Mouse (Mus musculus) CD8-positive naive resting alpha-beta T cell, adult 2 months (primary cell): ENCODE data around the gene Gm29776.

Experiments
- DNase-seq, 2 experiments: peaks; one replicate each; pipeline ENCODE4 v3.0.0; 2022; ENCODE audit warnings: low read depth in 2 of 2, low spot score in 2 of 2

The Gm29776 gene

DNA sequence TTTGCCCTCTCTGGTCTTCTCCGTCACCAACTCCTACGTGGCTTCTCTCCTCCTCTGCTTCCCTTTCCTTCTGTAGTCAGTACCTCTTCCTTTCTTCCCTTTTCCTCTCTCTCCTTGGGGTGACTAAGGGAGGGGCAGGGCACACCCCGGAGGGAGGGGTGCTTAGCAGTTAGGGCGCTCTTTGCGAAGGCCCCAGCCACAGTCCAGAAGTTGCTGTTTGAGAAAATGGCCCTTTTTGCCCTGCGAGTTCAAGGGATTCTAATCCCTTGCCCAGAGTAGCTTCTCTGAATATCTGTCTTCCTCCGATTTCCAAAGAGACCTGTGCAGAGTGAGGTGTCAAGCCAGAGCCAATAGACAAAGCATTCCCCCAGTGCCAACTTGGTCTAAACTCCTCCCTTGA is 13.4 kb upstream of the Gm29776 start, which contains the start of gene Cebpe:
Gene Cebpe, minus strand, starts transcription at position 101 of the 400 bp plus-strand sequence.
- DNase-seq, result no peak

DNA sequence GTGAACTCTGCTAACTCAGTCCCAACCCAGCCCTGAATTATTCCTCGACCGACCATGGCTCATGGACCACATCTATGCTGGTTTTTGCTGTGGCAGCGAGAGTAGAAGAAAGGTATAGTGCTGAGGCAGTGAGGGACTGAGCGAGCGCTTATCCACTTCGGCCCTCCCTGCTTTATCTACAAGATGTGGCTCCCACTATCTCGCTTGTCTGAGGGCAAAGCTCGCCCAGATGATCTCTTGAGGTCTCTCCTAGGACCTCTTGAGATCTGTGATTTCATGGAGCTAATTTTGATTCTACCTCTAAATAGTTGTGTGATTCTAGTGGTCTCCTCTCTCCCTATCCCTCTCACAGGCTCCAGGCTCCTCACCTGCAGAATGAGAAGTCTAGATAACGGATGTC is 10.4 kb upstream of the Gm29776 start:
- no peak for DNase-seq

- DNase-seq, result no peak
These were observed 8.1 kb upstream of the Gm29776 start for GRCm38 (mm10) chr14:54706589-54707320.

- DNase-seq, result no peak
These were observed 7.2 kb upstream of the Gm29776 start for GRCm38 (mm10) chr14:54705844-54706243.

DNA sequence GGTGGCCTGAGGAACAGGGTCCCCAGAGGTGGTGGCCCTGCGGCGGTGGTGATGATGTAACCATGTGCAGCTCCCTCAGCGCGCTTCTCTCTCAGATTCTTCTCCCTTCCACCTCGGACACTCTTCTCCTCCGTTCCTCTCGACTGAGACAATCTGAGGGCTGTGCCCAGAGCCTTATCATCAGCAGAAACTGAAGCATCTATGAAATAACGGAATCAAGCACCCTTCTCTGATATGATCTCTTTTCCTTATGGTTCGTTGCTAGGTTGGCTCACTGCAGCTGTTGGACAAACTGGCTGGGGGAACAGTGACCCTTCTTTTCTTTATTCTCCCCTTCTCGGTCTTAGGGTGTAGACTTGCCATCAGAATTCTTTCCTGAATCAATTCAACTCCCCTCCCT is 4.6 kb upstream of the Gm29776 start:
- DNase-seq, result no peak

GRCm38 (mm10) chr14:54701298-54701697 is 2.7 kb upstream of the Gm29776 start:
- DNase-seq, result peak; percentile 79 to 86

- DNase-seq, result no peak
These were observed 953 bp upstream of the Gm29776 start for GRCm38 (mm10) chr14:54699586-54699985.

GRCm38 (mm10) chr14:54696752-54697151 is 1.9 kb downstream of the Gm29776 start:
- no peak for DNase-seq

DNA sequence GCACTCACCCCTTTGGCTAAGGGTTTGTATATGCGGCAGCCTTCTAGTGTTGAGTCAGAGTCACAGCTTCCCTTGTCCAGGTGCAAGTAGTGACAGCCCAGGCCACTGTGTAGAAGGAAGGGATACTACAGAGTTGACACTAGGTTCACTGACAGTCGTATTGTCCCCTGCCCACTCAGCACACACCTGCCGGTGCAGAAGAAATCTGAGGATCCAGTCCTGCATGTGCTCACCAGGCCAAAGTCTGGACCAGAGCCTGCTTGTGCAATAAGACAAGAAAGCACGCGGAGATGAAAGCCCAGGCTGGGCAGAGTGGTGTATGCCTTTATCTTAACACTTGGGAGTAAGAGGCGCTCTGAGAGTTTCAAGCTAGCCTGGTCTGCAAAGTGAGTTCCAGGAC is 3.6 kb downstream of the Gm29776 start:
- no peak for DNase-seq

GRCm38 (mm10) chr14:54687251-54687650 is 11.4 kb downstream of the Gm29776 start:
- DNase-seq, result no peak

DNA sequence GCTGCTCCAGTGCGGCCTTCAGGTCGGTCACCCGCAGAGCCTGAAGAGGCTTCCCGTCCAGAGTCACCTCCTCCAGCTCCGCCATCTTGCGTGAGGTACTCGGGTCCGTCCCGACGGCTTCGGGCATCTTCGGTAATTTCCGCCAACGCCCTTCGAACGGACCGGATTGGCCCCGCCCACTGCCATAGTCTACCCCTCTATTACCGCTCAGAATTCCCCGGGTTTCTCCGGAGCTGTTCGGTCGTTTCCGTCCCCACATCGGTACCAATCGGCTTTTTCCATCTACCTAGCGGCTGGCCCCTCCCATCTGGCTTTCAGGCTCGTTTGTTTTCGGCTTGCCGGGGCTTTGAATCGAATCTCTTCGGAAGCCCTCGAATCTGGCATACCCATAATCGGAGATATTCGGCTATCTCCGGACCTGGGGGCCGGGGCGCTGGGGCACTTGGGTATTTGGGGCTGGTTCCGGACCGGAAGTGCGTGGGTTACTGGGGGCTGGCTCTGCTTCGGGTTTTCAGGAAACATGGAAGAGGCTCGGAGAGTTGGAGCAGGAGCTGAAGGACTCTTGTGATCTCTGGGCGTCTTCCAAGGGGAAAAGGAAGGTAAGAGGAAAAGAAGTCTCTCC is 12.0 kb downstream of the Gm29776 start, which contains the start of gene Acin1:
Gene Acin1, minus strand, starts transcription at position 410 of the 622 bp plus-strand sequence.
- DNase-seq, result peak; percentile 100

- no peak for DNase-seq
These were observed 12.5 kb downstream of the Gm29776 start, which contains the start of gene 1700123O20Rik for GRCm38 (mm10) chr14:54686063-54686521. Gene 1700123O20Rik, plus strand, starts transcription at chr14:54686216.

DNA sequence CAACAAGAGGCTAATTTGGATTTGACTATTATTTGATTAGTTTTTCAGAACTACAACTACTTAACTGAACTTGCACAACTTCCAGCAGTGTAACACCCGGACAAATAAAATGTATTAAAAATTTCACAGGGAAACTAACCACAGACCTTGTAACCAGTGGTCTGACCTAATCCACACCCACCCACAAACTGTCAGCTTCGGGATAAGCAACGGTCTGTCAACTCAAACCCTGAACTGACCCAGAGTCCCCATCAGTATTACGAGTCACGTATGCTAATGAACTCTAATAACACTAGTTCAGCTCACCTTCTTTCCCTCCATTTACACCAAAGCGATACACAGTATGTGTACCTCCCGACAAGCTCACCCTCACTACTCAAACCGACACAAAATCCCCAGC is 13.2 kb downstream of the Gm29776 start:
- DNase-seq, result no peak

GRCm38 (mm10) chr14:54682396-54682795 is 16.2 kb downstream of the Gm29776 start:
- DNase-seq, result peak in 1 of 2 experiments; percentile 25

DNA sequence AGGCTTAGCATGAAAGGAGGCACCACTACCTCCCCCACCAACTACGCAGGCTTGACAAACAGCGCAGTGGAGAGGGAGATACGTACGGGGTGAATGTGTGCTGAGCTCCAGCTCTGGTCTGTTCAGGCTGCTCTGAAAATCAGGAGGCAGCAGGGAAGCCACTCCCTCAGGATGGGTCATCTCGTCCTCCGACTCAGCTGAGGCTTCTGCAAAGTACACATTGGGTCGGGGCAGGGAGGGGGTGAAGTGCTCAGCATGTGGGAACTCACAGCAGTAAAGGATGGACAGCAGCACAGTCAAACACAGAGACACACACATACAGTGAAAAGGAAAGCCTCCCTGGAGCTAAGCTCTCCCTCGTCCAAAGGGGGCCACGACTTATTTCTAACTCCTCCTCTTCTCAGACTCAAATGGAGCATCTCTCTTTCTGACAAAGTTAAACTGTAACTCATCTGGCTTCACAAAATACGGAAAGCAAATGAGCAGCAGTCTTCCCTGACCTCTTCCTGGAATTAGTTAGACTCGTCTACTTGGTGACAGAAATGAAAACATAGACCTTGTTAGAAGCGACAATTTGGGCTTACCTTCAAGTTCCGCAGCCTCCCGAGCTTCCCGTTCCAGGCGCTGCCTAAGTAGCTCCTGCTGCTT is 19.9 kb downstream of the Gm29776 start:
- no peak for DNase-seq

DNA sequence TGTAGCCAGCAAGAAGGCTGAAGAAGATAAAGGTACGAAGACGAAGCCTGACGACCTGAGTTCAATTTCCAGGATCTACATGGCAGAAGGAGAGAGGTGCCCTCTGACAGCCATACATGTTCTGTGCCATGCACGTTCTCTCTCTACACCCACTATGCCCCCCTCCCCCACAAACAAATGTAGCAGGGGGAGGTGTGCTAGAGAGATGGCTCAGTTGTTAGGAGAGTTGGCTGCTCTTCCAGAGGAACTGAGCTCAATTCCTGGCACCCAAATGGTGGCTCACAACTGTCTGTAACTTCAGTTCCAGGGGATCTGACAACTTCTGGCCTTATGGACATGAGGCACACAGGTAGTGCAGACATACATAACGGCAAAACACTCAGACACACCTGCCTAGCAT is 22.3 kb downstream of the Gm29776 start:
- no peak for DNase-seq

- DNase-seq, result no peak
These were observed 24.3 kb downstream of the Gm29776 start for GRCm38 (mm10) chr14:54674317-54674716.

DNA sequence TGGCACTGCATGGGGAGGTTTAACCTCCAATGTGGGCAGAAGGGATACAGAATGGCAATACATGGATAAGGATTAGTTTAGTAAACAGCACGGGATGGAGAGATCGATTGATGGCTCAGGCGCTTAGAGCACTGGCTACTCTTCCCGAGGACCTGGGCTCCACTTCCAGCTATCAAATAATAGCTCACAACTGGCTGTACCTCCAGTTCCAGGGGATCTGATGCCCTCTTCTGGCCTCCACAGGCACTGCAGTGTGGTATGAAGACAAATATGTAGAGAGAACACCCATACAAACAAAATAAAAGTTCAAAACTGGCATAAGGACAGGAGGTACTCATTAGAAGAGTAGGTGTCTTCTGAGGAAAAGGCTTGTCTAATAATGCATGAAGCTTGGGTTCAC is 29.3 kb downstream of the Gm29776 start:
- peak; percentile 35 to 61 for DNase-seq

DNA sequence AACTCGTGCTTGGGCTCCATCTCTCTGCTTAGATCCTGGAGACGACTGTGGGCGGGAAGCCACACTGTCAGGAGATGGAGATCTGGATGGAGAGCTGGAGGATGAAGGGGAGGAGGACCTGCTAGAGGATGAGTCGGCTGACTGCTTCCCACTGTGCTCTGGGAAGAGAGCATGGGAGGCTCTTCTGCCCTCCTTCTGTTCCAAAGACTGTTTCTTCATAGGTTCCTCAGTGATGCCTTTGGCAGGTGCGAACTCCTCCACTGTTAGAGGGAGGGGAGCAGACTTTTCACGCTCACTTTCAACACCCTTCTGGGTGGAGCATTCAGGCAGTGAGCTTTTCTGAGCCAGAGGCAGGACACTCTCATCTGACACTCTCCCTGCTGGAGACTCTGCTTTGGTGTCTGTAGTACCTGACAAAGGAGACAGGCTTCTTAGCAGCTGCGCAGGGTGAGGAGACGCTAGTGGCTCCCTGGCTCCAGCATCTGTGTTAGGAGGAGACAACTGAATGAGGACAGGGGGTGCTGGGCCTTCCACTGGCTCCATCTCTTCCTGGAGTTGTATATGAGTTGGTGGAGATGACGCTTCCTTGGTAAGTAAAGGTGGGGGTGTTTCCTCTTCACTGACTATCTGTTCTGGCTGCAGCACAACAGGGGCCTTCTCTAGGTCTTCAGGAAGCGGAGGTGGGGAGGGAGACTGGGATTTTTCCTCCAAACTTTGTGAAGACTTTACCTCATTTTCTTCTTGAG is 34.0 kb downstream of the Gm29776 start:
- DNase-seq, result no peak

GRCm38 (mm10) chr14:54660009-54660408 is 38.6 kb downstream of the Gm29776 start:
- DNase-seq, result peak in 1 of 2 experiments; percentile 35

DNA sequence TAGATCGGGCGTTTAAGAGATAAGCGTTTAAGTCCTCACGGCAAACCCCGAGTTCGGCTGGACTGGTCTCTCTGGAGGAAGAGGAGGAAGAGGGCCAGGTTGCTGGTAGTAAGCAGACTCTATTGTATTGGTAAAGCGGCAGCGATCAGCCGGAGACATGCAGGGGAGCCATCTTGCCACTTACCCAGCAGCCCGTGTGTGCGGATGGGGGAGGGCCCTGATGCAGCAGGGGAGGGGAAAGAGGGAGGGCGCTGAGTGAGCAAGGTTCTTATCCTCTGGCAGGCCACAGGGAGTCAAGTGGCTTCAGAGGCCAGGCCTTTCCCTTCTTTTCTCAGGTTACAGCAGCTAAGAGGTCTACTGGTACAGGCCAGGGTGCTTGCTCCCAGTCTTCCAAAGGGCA is 45.1 kb downstream of the Gm29776 start:
- DNase-seq, result peak; percentile 68 to 71
